Mouse (Mus musculus): ENCODE measurements around the gene Arid1a.

The Arid1a gene

GRCm38 (mm10) chr4:133756514-133757268 lies at the start of gene Arid1a:
TSS of gene Arid1a (minus strand) at chr4:133756769.
- CTCF ChIA-PET: interaction anchor here (1.0 to 1.5 kb wide), 2 partner anchors 25 to 56 kb away, joined by 3 to 4 read pairs; no protein-coding TSS in a partner anchor

DNA sequence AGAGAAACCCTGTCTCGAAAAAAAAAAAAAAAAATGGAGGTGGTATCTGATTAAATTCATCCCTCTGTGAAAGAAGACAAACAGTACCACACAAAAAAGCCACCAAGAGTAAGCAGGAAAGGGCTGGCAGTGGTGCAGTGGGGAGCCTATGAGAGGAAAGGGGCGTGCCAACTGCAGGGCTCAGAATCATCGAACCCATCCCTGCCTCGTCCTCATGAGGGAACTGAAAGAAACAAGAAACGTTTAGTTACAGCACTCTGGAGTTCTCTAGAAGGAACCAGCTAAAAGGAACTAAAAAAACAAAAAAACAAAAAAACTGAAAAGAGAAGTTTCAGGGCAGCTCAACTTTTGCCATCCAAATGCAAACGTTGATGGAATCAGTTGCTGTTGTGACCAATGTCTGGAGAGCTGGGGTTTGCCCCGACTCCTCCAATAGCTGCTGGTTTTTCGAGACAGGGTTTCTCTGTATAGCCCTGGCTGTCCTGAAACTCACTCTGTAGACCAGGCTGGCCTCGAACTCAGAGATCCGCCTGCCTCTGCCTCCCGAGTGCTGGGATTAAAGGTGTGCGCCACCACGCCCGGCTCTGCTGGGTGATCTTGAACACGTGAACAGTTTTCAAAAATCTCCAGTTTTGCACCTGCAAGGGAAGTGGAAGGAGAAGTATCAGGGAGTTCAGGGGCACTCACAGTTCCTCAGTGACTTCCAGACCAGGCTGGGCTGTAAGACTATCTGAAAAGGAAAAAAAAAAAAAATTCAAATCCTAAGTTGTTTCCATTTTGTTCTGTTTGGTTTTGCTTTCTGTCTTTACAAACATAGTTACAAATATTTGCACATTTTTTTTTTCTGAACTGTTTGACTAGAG lies 48.1 kb upstream of the Arid1a start:
- CTCF ChIA-PET: interaction anchor here (0.6 to 0.7 kb wide), 2 partner anchors 8 to 9 kb away, joined by 5 to 7 read pairs; no protein-coding TSS in a partner anchor

GRCm38 (mm10) chr4:133800589-133800988 lies 44.0 kb upstream of the Arid1a start:
- CTCF ChIA-PET: interaction anchor here (0.6 kb wide), 2 partner anchors 23 to 769 kb away, joined by 4 to 8 read pairs; no protein-coding TSS in a partner anchor

DNA sequence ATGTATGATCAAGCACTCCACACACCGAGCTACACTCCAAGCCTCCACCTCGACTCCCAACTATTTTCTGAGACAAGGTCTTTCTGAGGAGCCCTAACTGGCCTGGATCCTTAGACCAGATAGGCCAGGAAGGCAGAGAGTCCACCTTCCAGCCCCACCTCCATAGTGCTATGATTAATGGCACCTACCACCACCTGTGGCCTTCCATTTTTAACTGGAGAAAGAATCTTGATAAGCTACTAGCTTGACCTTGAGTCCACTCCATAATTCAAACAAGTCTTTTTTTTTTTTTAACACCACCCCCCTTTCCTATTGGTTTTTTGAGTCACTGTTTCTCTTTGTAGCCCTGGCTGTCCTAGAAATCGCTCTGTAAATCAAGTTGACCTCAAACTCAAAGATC lies 36.7 kb upstream of the Arid1a start:
- CTCF ChIA-PET: no interaction called here

GRCm38 (mm10) chr4:133774570-133775554 lies 18.3 kb upstream of the Arid1a start:
- CTCF ChIA-PET: interaction anchor here (0.6 kb wide), 1 partner anchor 482 kb away, joined by 4 read pairs; no protein-coding TSS in a partner anchor

GRCm38 (mm10) chr4:133769157-133769556 lies 12.6 kb upstream of the Arid1a start:
- CTCF ChIA-PET: no interaction called here

GRCm38 (mm10) chr4:133763112-133763511 lies 6.5 kb upstream of the Arid1a start:
- CTCF ChIA-PET: no interaction called here

DNA sequence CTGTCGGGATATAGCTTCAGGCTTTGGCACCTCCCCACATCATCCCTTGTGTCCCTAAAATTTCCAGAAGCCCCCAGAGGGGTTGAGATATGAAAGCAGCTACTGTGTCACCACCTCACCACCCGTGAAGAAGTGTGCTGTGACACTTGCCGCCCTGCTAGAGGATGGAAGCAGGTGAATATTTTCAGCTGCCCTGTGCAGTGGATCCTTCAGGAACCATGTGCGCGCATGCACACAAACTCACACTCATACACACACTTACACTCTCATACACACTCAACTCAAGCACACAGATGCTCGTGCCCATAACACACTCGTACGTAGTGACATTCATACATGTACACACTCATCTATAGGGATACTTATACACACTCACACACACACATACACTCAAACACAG lies 3.1 kb upstream of the Arid1a start:
- CTCF ChIA-PET: no interaction called here

DNA sequence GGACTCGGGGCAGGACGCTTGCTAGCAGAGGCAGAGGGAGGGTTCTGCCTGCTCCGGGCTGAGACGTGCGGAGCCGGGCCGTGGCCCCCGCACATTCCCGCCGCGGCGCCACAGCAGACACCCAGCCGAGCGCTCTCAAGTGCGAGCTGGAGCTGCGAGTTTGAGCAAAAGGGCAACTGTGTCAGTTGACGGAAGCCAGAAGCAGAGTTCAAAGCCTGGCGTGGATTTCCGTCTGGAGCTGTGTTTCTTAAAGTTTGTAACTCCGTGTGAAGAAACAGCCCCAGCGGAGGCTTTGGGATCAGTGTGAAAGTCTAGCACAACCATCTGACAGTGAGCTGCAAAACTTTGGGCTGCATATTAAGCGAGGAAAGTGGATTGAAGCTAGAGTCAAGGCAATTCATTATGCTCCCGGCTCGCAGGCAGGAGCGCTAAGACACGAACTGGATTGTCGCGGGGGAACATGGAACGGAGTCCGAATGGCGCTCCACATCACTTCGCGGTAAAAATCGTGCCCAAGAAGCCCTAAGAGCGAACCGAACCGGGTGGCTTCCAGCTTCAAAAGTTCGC lies 783 bp upstream of the Arid1a start:
- CTCF ChIA-PET: interaction anchor here (0.6 to 1.5 kb wide), 8 partner anchors 15 to 368 kb away, joined by 3 to 12 read pairs (median 4); no protein-coding TSS in a partner anchor

GRCm38 (mm10) chr4:133755861-133756371 lies 653 bp downstream of the Arid1a start:
- CTCF ChIA-PET: interaction anchor here (1.1 kb wide), 1 partner anchor 81 kb away, joined by 3 read pairs; no protein-coding TSS in a partner anchor

- CTCF ChIA-PET: interaction anchor here (1.1 kb wide), 1 partner anchor 80 kb away, joined by 3 read pairs; no protein-coding TSS in a partner anchor
Observed at GRCm38 (mm10) chr4:133754871-133755765, 1.5 kb downstream of the Arid1a start.

GRCm38 (mm10) chr4:133754238-133754637 lies 2.3 kb downstream of the Arid1a start:
- CTCF ChIA-PET: interaction anchor here (0.6 kb wide), 1 partner anchor 74 kb away, joined by 3 read pairs; no protein-coding TSS in a partner anchor

DNA sequence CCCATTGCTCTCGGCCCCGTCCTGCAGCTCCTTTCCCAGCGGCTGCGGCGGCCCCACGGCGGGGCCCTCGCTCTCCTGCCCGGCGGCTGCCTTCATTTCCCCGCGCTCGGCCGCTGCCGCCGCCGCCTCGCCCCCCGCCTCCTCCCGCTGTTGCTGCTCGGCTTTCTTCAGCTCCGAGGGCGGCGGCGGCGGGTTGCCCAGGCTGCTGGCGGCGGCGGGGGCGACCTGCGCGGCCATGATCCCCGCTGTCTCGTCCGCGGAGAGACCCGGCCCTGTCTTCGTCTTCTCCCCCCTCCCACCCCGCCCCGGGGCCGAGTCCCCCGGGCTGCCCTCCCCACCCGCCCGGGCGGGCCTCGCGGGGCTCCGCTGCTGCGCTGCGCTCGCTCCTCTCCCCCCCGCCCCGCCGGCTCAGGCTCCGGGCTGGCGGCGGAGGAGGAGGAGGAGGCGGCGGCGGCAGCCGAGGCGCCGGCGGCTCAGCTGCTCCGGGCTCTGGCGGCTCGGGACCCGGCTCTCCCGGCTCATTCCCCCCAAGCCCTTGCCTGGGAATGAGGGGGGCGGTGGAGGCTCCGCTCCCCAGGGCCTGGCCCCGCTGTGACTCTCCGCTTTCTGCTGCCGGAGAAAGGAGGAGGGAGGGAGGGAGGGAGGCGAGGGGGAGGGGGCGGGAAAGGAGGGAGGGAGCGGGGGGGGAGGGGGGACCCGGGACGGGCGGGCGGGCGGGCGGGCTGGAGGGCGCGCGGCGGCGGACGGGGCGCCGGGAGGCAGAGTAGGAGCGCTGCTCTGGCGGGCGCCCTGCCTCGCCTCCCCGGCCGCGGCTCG lies 3.0 kb downstream of the Arid1a start:
- CTCF ChIA-PET: interaction anchor here (0.5 to 0.6 kb wide), 4 partner anchors 53 to 158 kb away, joined by 3 to 4 read pairs (median 3); no protein-coding TSS in a partner anchor

GRCm38 (mm10) chr4:133752449-133753374 lies 3.9 kb downstream of the Arid1a start:
- CTCF ChIA-PET: interaction anchor here (0.5 to 0.6 kb wide), 5 partner anchors 54 to 533 kb away, joined by 3 to 4 read pairs (median 3); no protein-coding TSS in a partner anchor

DNA sequence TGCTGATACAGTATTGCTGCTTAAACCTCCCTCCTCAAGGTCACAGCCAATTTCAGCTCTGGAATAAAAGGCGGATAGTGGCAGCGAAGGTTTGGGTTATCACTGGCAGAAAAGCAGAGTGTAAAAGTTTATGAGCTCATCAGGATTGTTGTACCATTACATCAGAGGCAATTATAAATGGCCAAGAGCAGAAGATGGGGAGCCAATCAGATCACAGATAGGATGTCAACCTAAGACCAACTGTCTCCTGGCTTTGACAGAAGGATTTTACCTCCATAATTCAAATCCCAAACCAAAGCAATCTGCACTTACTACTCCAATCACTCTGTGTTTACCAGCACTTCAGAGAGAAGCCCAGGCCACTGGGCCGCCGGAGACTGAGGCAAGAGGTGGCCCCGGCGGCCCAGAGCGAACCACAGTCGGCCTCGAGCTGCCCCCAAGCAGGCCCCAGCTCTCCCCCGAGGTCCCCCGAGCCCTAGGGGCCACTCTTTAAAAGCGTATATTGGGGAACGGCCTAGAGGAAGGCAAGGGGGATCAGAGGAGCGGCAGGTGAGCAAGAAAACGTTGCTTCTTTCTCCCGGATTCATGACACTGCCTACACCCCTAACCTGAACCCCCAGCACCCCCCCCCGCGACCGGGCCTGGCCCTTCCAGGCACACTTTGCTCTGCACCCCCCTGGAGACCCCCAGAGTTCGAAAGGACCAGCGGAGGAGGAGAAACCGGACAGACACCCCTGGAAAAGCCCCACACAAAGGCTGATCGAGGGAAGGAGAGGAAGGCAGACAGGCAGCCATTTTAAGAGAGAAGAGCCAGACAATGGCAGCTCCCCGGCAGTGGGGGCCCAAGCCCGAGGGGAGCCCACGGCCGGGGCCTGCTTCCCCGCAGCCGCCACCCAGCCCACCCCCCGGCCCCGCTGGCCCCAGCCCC lies 4.8 kb downstream of the Arid1a start:
- CTCF ChIA-PET: interaction anchor here (0.5 to 1.2 kb wide), 9 partner anchors 13 to 533 kb away, joined by 3 to 11 read pairs (median 4); no protein-coding TSS in a partner anchor

All from spleen, embryonic (tissue).